Mouse (Mus musculus) heart, embryonic 11.5 days (tissue): ENCODE results near the gene Klrb1c. TPM values are rescaled to one million over a fixed set of nuclear protein-coding genes. Genes with fewer than 3 reads are reported as not detected.

Experiments
- ATAC-seq: fragments of 200-750 bp; cut with Nextera tagmentation; replicated peaks from 2 replicates; pipeline ENCODE4 v1.8.0; 2017; ENCODE audit warnings: moderate library complexity; ENCODE audit not compliant: insufficient number of reproducible peaks, low FRiP score, low TSS enrichment
- H3K27ac ChIP-seq: fragments of 300-500 bp; sonication (generic); 2 replicates; pipeline ENCODE4 v1.5.1; 2014; ENCODE audit warnings: mild to moderate bottlenecking, low read depth, low read length
- H3K27me3 ChIP-seq: fragments of 300-500 bp; sonication (generic); 2 replicates; pipeline ENCODE4 v1.6.1; 2014; ENCODE audit warnings: mild to moderate bottlenecking, low read length, mixed read lengths; ENCODE audit not compliant: control insufficient read depth, insufficient read depth
- H3K36me3 ChIP-seq: fragments of 300-500 bp; sonication (generic); 2 replicates; pipeline ENCODE4 v1.6.1; 2014; ENCODE audit warnings: mild to moderate bottlenecking, low read length, moderate library complexity, mixed read lengths; ENCODE audit not compliant: control insufficient read depth, insufficient read depth
- H3K4me1 ChIP-seq: fragments of 300-500 bp; sonication (generic); 2 replicates; pipeline ENCODE4 v1.6.1; 2014; ENCODE audit warnings: low read length; ENCODE audit not compliant: control insufficient read depth, insufficient read depth
- H3K4me2 ChIP-seq: fragments of 300-500 bp; sonication (generic); 2 replicates; pipeline ENCODE4 v1.6.1; 2014; ENCODE audit warnings: mild to moderate bottlenecking, moderate library complexity
- H3K4me3 ChIP-seq: fragments of 300-500 bp; sonication (generic); 2 replicates; pipeline ENCODE4 v1.5.1; 2014; ENCODE audit warnings: low read depth, low read length
- H3K9ac ChIP-seq: fragments of 300-500 bp; sonication (generic); 2 replicates; pipeline ENCODE4 v1.6.1; 2014; ENCODE audit warnings: mild to moderate bottlenecking, low read depth, low read length, moderate library complexity
- H3K9me3 ChIP-seq: fragments of 300-500 bp; sonication (generic); replicated peaks from 2 replicates; pipeline ENCODE4 v1.6.1; 2016; ENCODE audit warnings: low read length; ENCODE audit not compliant: control insufficient read depth
- WGBS: fragments of 180-500 bp; shearing (Covaris S2); extraction: QIAGEN DNeasy Blood & Tissue Kit; methylation state at CpG from one replicate; pipeline ENCODE4 v1.1.7; 2014; ENCODE audit not compliant: insufficient replicate concordance; 5-methylcytosine and 5-hydroxymethylcytosine counted together
- polyA plus RNA-seq: library from polyadenylated mRNA; unstranded; fragments of >200 nt; fragmentation: Nextera tagmentation; extraction: Ambion mirVana; gene quantifications from 2 replicates; pipeline ENCODE4 v1.2.1, GENCODE M21; 2014

Gene Klrb1c
- polyA plus RNA-seq, 1 experiment from 2014 or later, result not detected

GRCm38 (mm10) chr6:128732032-128732431 is 57.0 kb downstream of the Klrb1c start:
- Histone ChIP-seq H3K4me1 (no peaks in the 10 kb centered on the region), H3K4me3 (no peak overlapping the region), H3K36me3 (no peaks in the 10 kb centered on the region), H3K4me2 (no peak overlapping the region), H3K27me3 (no peaks in the 10 kb centered on the region), H3K9me3 (no peaks in the 10 kb centered on the region), H3K27ac (no peak overlapping the region), H3K9ac (no peak overlapping the region)
- 77% methylated on average over 3 of the region's 3 CpGs for WGBS
- no peak for ATAC-seq

Other genes with a start within 250 kb of the Klrb1c start
- 0.32 TPM in 1 of 2 replicates, not detected in the other for gene A2ml1, start 207.6 kb downstream of the Klrb1c start, polyA plus RNA-seq
- gene Klrb1a, start 165.7 kb downstream of the Klrb1c start, polyA plus RNA-seq, result not detected in 2 replicates
- gene Clec2h, start 126.8 kb downstream of the Klrb1c start, polyA plus RNA-seq, result not detected in 2 replicates
- gene Klrb1, start 66.2 kb downstream of the Klrb1c start, polyA plus RNA-seq, result not detected in 2 replicates
- not detected in 2 replicates for gene Gm44511, start 37.1 kb upstream of the Klrb1c start, polyA plus RNA-seq
- gene Klrb1b, start 37.1 kb upstream of the Klrb1c start, polyA plus RNA-seq, result not detected in 2 replicates
- not detected in 2 replicates for gene Clec2i, start 98.4 kb upstream of the Klrb1c start, polyA plus RNA-seq
- gene BC035044, start 101.9 kb upstream of the Klrb1c start, polyA plus RNA-seq, result 0.69 and 0.73 TPM in 2 replicates
- not detected in 2 replicates for gene Clec2g, start 145.2 kb upstream of the Klrb1c start, polyA plus RNA-seq